Mouse (Mus musculus) left cerebral cortex, adult 9 months (tissue): ENCODE data around the gene Zfp512b.

Experiments used
- DNase-seq, 2 experiments: peaks; one replicate each; pipeline ENCODE4 v3.0.0; 2022; ENCODE audit warnings: low spot score in 2 of 2

The Zfp512b gene

GRCm38 (mm10) chr2:181592231-181593041, at the start of gene Zfp512b:
Gene Zfp512b (minus strand): TSS chr2:181592803.
- DNase-seq, result peak in 1 of 2 experiments; percentile 60

- DNase-seq, result no peak
Observed at GRCm38 (mm10) chr2:181635865-181636264, 43.3 kb upstream of the Zfp512b start.

- no peak for DNase-seq
Observed at GRCm38 (mm10) chr2:181632624-181633023, 40.0 kb upstream of the Zfp512b start.

- DNase-seq, result no peak
Observed at GRCm38 (mm10) chr2:181628471-181628870, 35.9 kb upstream of the Zfp512b start.

- peak in 1 of 2 experiments; percentile 22 for DNase-seq
Observed at GRCm38 (mm10) chr2:181623401-181623800, 30.8 kb upstream of the Zfp512b start.

- no peak for DNase-seq
Observed at GRCm38 (mm10) chr2:181618761-181619495, 26.3 kb upstream of the Zfp512b start.

- DNase-seq, result no peak
Observed at GRCm38 (mm10) chr2:181602367-181602766, 9.8 kb upstream of the Zfp512b start.

GRCm38 (mm10) chr2:181601751-181602145, 9.1 kb upstream of the Zfp512b start:
- DNase-seq, result no peak

GRCm38 (mm10) chr2:181600828-181601750, 8.5 kb upstream of the Zfp512b start:
- DNase-seq, result peak; percentile 94 to 98

GRCm38 (mm10) chr2:181600226-181600758, 7.7 kb upstream of the Zfp512b start:
- DNase-seq, result no peak

GRCm38 (mm10) chr2:181598454-181599351, 6.1 kb upstream of the Zfp512b start, which contains the start of gene Samd10:
Gene Samd10 (minus strand): TSS chr2:181599212.
- peak in 1 of 2 experiments; percentile 67 for DNase-seq

- DNase-seq, result no peak
Observed at GRCm38 (mm10) chr2:181597378-181598061, 4.9 kb upstream of the Zfp512b start.

GRCm38 (mm10) chr2:181596221-181596960, 3.8 kb upstream of the Zfp512b start:
- no peak for DNase-seq

- no peak for DNase-seq
Observed at GRCm38 (mm10) chr2:181594946-181595696, 2.5 kb upstream of the Zfp512b start.

GRCm38 (mm10) chr2:181593937-181594336, 1.3 kb upstream of the Zfp512b start:
- no peak for DNase-seq

- no peak for DNase-seq
Observed at GRCm38 (mm10) chr2:181593042-181593421, 429 bp upstream of the Zfp512b start.

GRCm38 (mm10) chr2:181591528-181592085, 996 bp downstream of the Zfp512b start, which contains the start of gene Prpf6:
Gene Prpf6 (plus strand): TSS chr2:181591868.
- no peak for DNase-seq

GRCm38 (mm10) chr2:181590471-181590870, 2.1 kb downstream of the Zfp512b start:
- DNase-seq, result no peak
